Comparison of ENCODE assay signal across 9 mouse cellular contexts in the genomic region with DNA sequence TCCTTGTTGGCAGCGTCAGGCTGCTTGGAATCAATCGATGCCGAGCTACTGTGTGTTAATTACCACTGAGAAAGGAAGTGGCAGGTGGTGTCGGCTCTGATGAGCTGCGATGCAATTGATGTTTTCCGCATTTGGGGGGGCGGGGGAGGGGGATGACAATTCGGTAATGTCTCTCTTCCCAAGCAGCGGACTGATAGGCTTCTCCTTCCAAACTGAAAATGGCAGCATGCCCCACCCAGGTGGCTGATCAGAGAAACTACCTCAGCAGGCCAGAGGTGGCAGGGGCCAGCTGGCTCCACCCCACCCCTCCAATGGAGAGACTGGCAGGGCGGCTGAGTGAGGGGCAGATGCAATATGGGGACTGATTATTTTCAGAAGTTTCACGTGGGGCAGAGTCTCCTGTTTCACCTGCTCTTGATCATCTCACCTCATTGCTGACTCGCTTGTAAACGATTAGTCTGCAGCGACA. TPM values are rescaled to one million over a fixed set of nuclear protein-coding genes. Genes with fewer than 3 reads are reported as not detected.
DNase-seq lines count a peak whose midpoint lies in the region; ATAC-seq and TF ChIP-seq lines count a peak whose summit lies in the region.
"Had no signal": no experiment of that assay in that cellular context is flagged by ENCODE, and none has a peak within 500 bp of the region (broad histone marks: within the 10 kb centered on the region; RNA-seq: fewer than 3 reads in every experiment).

No protein-coding gene starts in this region.

- H3K27ac ChIP-seq in layer of hippocampus, adult 2 months: no peak overlapping the region
- H3K27ac ChIP-seq in embryonic facial prominence, embryonic 11.5 days (replicated peaks; ENCODE audit: low read depth, low read length): peak overlapping the region; percentile 35; the same call in 1 of the 2 replicates
- 0 out of 2 replicates have a peak overlapping the region, but pooled peaks have one; percentile 34 for H3K27ac ChIP-seq in neural tube, embryonic 14.5 days (ENCODE audit: low read depth, low read length)

- H3K9ac ChIP-seq in embryonic facial prominence, embryonic 11.5 days (replicated peaks; ENCODE audit: low read length): no peak overlapping the region
- no peak overlapping the region for H3K9ac ChIP-seq in neural tube, embryonic 14.5 days (replicated peaks; ENCODE audit: low read depth, low read length)

- H3K27me3 ChIP-seq in embryonic facial prominence, embryonic 11.5 days (ENCODE audit: control insufficient read depth, insufficient read depth, low read length): no peaks in the 10 kb centered on the region; the same call in 1 of the 2 replicates
- no peaks in the 10 kb centered on the region for H3K27me3 ChIP-seq in neural tube, embryonic 14.5 days (ENCODE audit: control insufficient read depth, insufficient read depth, low read length)
- H3K27me3 ChIP-seq: Patski had no signal

- no peak for TF ChIP-seq CTCF in layer of hippocampus, adult 2 months (conservative IDR thresholded peaks at IDR 0.05)

- 0 out of 2 replicates have a peak, but pooled peaks have one; percentile 29 for ATAC-seq in embryonic facial prominence, embryonic 11.5 days (replicated peaks; ENCODE audit: insufficient number of reproducible peaks, low FRiP score, low TSS enrichment, low read depth)
- ATAC-seq in neural tube, embryonic 14.5 days (ENCODE audit: low read depth): 0 out of 2 replicates have a peak, but pooled peaks have one; percentile 46
- ATAC-seq: Patski had no signal

- H3K36me3 ChIP-seq in embryonic facial prominence, embryonic 11.5 days (replicated peaks; ENCODE audit: control insufficient read depth, insufficient read depth, low read depth, low read length): no peaks in the 10 kb centered on the region
- H3K36me3 ChIP-seq in neural tube, embryonic 14.5 days (ENCODE audit: control insufficient read depth, insufficient read depth, low read length): no peaks in the 10 kb centered on the region

- H3K4me2 ChIP-seq in embryonic facial prominence, embryonic 11.5 days (ENCODE audit: low read depth, low read length): peak overlapping the region; percentile 7; the same call in 1 of the 2 replicates
- H3K4me2 ChIP-seq in neural tube, embryonic 14.5 days (ENCODE audit: low read depth, low read length): peak overlapping the region; percentile 26

- peaks cover 7% of the 10 kb centered on the region for H3K4me1 ChIP-seq in embryonic facial prominence, embryonic 11.5 days (ENCODE audit: control insufficient read depth, insufficient read depth, low read length)
- peaks cover 9% of the 10 kb centered on the region; the same call in 1 of the 2 replicates for H3K4me1 ChIP-seq in neural tube, embryonic 14.5 days (ENCODE audit: control insufficient read depth, insufficient read depth, low read length)

- 17% methylated on average over 14 of the region's 14 CpGs for WGBS in embryonic facial prominence, embryonic 11.5 days
- 14% methylated on average over 14 of the region's 14 CpGs for WGBS in neural tube, embryonic 14.5 days

- no peaks in the 10 kb centered on the region for H3K9me3 ChIP-seq in embryonic facial prominence, embryonic 11.5 days (replicated peaks; ENCODE audit: control insufficient read depth, low read length)
- no peaks in the 10 kb centered on the region for H3K9me3 ChIP-seq in neural tube, embryonic 14.5 days (ENCODE audit: control insufficient read depth, low read length)

- no peak for DNase-seq in layer of hippocampus, adult 2 months (ENCODE audit: low spot score in 2 of 2)
- no peak for DNase-seq in layer of hippocampus, adult 11-12 months (ENCODE audit: low spot score)
- DNase-seq in embryonic facial prominence, embryonic 11.5 days (ENCODE audit: low spot score): peak; percentile 44
- peak; percentile 49 for DNase-seq in induced T-regulatory cell, adult 2 months (ENCODE audit: low read depth)
- DNase-seq in adrenal gland, adult 8-10 months: no peak
- DNase-seq in adrenal gland, postnatal 10 days: no peak
- no peak for DNase-seq in layer of hippocampus, adult 9-10 months (ENCODE audit: low spot score)

- peak overlapping the region; percentile 30 for H3K4me3 ChIP-seq in layer of hippocampus, adult 2 months
- H3K4me3 ChIP-seq in embryonic facial prominence, embryonic 11.5 days (ENCODE audit: low read depth, low read length): no peak overlapping the region
- no peak overlapping the region for H3K4me3 ChIP-seq in neural tube, embryonic 14.5 days (ENCODE audit: low read depth, low read length)

RNA-seq across cellular contexts. Expression of a gene that starts 11.2 kb away (rescaled TPM):
- total RNA-seq in layer of hippocampus, adult 2 months (2021): 10 to 100 TPM; 47.6 to 49.1 TPM
- polyA plus RNA-seq in embryonic facial prominence, embryonic 11.5 days (2014; fragmentation: Nextera tagmentation; extraction: Ambion mirVana): 72.6 and 77.2 TPM in 2 replicates
- 18.4 and 29.9 TPM in 2 replicates for polyA plus RNA-seq in neural tube, embryonic 14.5 days (2014; fragmentation: Nextera tagmentation; extraction: Ambion mirVana)
- 100 to 1,000 TPM in 2 of 4 experiments, 10 to 100 TPM in 2; 84.9 to 116 (median 99.1) TPM for total RNA-seq in adrenal gland, adult 8-10 months (2022)
- 100 to 1,000 TPM in 1 of 2 experiments, 10 to 100 TPM in 1; 84.3 to 105 TPM for total RNA-seq in adrenal gland, postnatal 10 days (2021)

Comparison
In these comparisons a context has a peak if more than half of its experiments do, and no peak if none do; other contexts are left out.
1. DNase-seq: peak in embryonic facial prominence, embryonic 11.5 days (single experiment) and induced T-regulatory cell, adult 2 months (single experiment); none in layer of hippocampus, adult 2 months (0 of 2), layer of hippocampus, adult 11-12 months (single experiment), adrenal gland, adult 8-10 months (single experiment), adrenal gland, postnatal 10 days (single experiment) and layer of hippocampus, adult 9-10 months (single experiment).